Mouse (Mus musculus) v-Abl transformed pro-B cells (cell line): ENCODE data around the gene Nf1.

Experiments
- in situ Hi-C, 2 experiments: fragments of 400-800 bp; cut with MboI; formaldehyde crosslinking; loops; one replicate each; pipeline ENCODE4 v1.15.1; 2025; ENCODE audit not compliant: unreplicated experiment in 2 of 2

Nf1 gene

GRCm38 (mm10) chr11:79614880-79615279, 275.4 kb downstream of the Nf1 start:
- in situ Hi-C loops, result loop anchor here in 1 of 2 experiments (25.0 kb wide), 1 partner anchor 1997 kb away; no protein-coding TSS in a partner anchor

- in situ Hi-C loops, result loop anchor here in 1 of 2 experiments (25.0 kb wide), 1 partner anchor 1996 kb away; no protein-coding TSS in a partner anchor
Observed at GRCm38 (mm10) chr11:79615871-79616270, 276.4 kb downstream of the Nf1 start.

- in situ Hi-C loops, result loop anchor here in 1 of 2 experiments (25.0 kb wide), 1 partner anchor 1994 kb away; no protein-coding TSS in a partner anchor
Observed at GRCm38 (mm10) chr11:79617991-79618390, 278.5 kb downstream of the Nf1 start.

GRCm38 (mm10) chr11:79623029-79623428, 283.5 kb downstream of the Nf1 start:
- in situ Hi-C loops, result loop anchor here in 1 of 2 experiments (5.0 to 25.0 kb wide), 2 partner anchors 49 to 1989 kb away; no protein-coding TSS in a partner anchor

GRCm38 (mm10) chr11:79624801-79625302, 285.4 kb downstream of the Nf1 start:
- in situ Hi-C loops, result loop anchor here (5.0 to 25.0 kb wide), 2 partner anchors 47 to 1987 kb away; no protein-coding TSS in a partner anchor

- in situ Hi-C loops, result loop anchor here in 1 of 2 experiments (5.0 kb wide), 1 partner anchor 44 kb away; no protein-coding TSS in a partner anchor
Observed at GRCm38 (mm10) chr11:79628716-79629115, 289.2 kb downstream of the Nf1 start.

GRCm38 (mm10) chr11:79629752-79630374, 290.4 kb downstream of the Nf1 start:
- in situ Hi-C loops, result loop anchor here in 1 of 2 experiments (5.0 kb wide), 1 partner anchor 42 kb away; no protein-coding TSS in a partner anchor

- in situ Hi-C loops, result no loop called here
Observed at GRCm38 (mm10) chr11:79630521-79630920, 291.0 kb downstream of the Nf1 start.
